Mouse (Mus musculus) lung, postnatal 25 days (tissue): Measurements from ENCODE around the gene Ucp3.

Source experiments
- DNase-seq: peaks from one replicate; pipeline ENCODE4 v3.0.0; 2022; ENCODE audit warnings: low spot score

Gene Ucp3

GRCm38 (mm10) chr7:100501027-100501843 lies 28.4 kb downstream of the Ucp3 start:
- no peak for DNase-seq

GRCm38 (mm10) chr7:100501844-100502373 lies 29.1 kb downstream of the Ucp3 start:
- no peak for DNase-seq

- DNase-seq, result no peak
These were observed 29.7 kb downstream of the Ucp3 start for GRCm38 (mm10) chr7:100502374-100502922.

GRCm38 (mm10) chr7:100503076-100503475 lies 30.3 kb downstream of the Ucp3 start:
- no peak for DNase-seq

- DNase-seq, result no peak
These were observed 32.1 kb downstream of the Ucp3 start for GRCm38 (mm10) chr7:100504740-100505487.

GRCm38 (mm10) chr7:100506494-100506893 lies 33.7 kb downstream of the Ucp3 start:
- no peak for DNase-seq

- DNase-seq, result no peak
These were observed 35.9 kb downstream of the Ucp3 start for GRCm38 (mm10) chr7:100508670-100509069.

- DNase-seq, result no peak
These were observed 38.8 kb downstream of the Ucp3 start for GRCm38 (mm10) chr7:100511602-100512001.

GRCm38 (mm10) chr7:100514573-100514972 lies 41.8 kb downstream of the Ucp3 start, which contains the start of gene Dnajb13:
Dnajb13 (minus strand) TSS chr7:100514960.
- DNase-seq, result no peak

- no peak for DNase-seq
These were observed 47.4 kb downstream of the Ucp3 start for GRCm38 (mm10) chr7:100520204-100520603.

GRCm38 (mm10) chr7:100520663-100521285 lies 48.0 kb downstream of the Ucp3 start:
- DNase-seq, result peak; percentile 80

GRCm38 (mm10) chr7:100522222-100522621 lies 49.4 kb downstream of the Ucp3 start:
- DNase-seq, result no peak

GRCm38 (mm10) chr7:100524669-100525068 lies 51.9 kb downstream of the Ucp3 start:
- DNase-seq, result no peak

- DNase-seq, result no peak
These were observed 58.0 kb downstream of the Ucp3 start for GRCm38 (mm10) chr7:100530766-100531165.

- peak; percentile 50 for DNase-seq
These were observed 60.7 kb downstream of the Ucp3 start for GRCm38 (mm10) chr7:100533503-100533902.

GRCm38 (mm10) chr7:100534216-100534615 lies 61.4 kb downstream of the Ucp3 start:
- no peak for DNase-seq

- DNase-seq, result no peak
These were observed 63.0 kb downstream of the Ucp3 start for GRCm38 (mm10) chr7:100535831-100536230.
